Mouse (Mus musculus): ENCODE data around the gene Ttyh1.
A peak's percentile ranks its signal among the peaks of the same experiment; 100 is the strongest.
"Not testable (repeated sequence)": the region's sequence is repeated elsewhere in the genome, so short reads cannot be mapped to it uniquely, and the experiment has no call there.

Ttyh1 gene

GRCm38 (mm10) chr7:4143506-4143905 is 24.3 kb downstream of the Ttyh1 start:
- peak; percentile 8 to 9 for DNase-seq (ENCODE audit: low spot score in 2 of 2)

- peak; percentile 5 to 8 for DNase-seq (ENCODE audit: low spot score in 2 of 2)
Observed at GRCm38 (mm10) chr7:4144046-4144445, 24.8 kb downstream of the Ttyh1 start.

GRCm38 (mm10) chr7:4144766-4145551 is 25.8 kb downstream of the Ttyh1 start:
- DNase-seq (ENCODE audit: low spot score in 2 of 2) = peak; percentile 12

GRCm38 (mm10) chr7:4145552-4146190 is 26.5 kb downstream of the Ttyh1 start:
- peak; percentile 37 to 53 for DNase-seq (ENCODE audit: low spot score in 2 of 2)

GRCm38 (mm10) chr7:4146241-4147180 is 27.3 kb downstream of the Ttyh1 start:
- DNase-seq (ENCODE audit: low spot score in 2 of 2) = peak; percentile 24 to 33

- DNase-seq (ENCODE audit: low spot score in 2 of 2) = peak; percentile 10 to 27
Observed at GRCm38 (mm10) chr7:4147371-4147770, 28.2 kb downstream of the Ttyh1 start.

- DNase-seq (ENCODE audit: low spot score in 2 of 2) = no peak
Observed at GRCm38 (mm10) chr7:4147836-4148235, 28.6 kb downstream of the Ttyh1 start.

GRCm38 (mm10) chr7:4148341-4149208 is 29.4 kb downstream of the Ttyh1 start:
- peak; percentile 38 to 47 for DNase-seq (ENCODE audit: low spot score in 2 of 2)

DNA sequence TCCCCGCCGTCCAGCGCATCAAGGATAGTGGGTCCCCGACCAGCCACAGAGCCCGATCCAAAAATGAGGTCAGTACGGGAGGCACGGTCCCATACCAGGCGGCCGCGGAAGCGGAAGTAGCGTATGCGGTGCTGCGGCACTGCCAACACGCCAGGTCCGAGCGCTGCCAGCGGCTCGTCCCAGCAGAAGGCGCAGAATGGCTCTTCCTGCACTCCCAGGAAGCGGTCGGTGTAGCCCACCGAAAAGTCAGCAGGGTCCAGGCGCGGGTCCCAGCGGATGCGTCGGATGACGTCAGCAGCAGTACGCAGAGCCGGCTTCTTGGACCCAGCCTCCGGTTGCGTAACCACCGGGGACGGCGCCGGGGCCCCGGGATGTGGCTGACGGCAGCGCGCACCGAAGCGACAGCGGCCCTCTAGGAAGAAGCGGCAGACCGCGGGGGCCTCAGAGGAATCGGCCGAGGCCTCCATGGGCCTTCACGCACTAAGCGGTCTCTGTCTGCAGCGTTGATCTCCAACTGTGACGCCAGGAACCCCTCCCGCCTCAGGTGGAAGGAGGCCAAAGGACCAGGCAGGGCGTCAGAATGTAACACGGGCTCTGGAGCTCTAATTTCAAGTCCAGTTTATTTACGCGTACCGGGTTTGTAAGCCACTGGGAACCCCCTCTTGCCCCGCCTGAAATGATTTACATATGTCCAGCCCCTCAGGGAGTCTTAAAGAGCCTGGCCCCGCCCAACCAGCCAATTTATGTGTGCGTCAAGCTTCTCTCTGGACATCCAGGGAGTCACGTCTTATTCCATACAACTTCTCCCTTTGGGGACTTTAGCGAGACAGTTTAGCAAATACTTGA is 30.2 kb downstream of the Ttyh1 start:
- peak; percentile 78 to 84 for DNase-seq (ENCODE audit: low spot score in 2 of 2)

GRCm38 (mm10) chr7:4150059-4150541 is 30.9 kb downstream of the Ttyh1 start, which contains the start of gene Leng9:
Gene Leng9 (minus strand): TSS chr7:4150374.
- DNase-seq (ENCODE audit: low spot score in 2 of 2) = peak; percentile 55 to 61

DNA sequence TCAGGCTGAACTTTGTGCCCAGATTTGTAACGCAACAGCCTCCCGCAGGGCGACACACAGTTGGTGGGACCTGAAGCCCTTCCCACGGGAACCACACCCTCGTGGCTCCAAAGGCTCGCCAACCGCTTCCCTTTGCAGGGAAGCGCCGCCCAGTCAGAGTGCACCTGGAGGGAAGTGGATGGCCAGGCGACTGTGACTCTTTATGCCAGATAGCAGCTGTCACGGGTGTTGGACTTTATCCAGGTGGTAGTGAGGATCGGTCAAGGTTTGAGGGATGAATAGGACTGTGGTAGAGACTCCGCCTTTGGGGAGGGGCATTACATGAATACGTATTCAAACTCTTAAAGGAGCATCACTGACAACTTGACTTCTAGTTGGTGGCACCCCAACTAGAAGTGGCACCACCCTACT is 31.6 kb downstream of the Ttyh1 start:
- DNase-seq (ENCODE audit: low spot score in 2 of 2) = peak; percentile 28 to 38

GRCm38 (mm10) chr7:4151241-4151640 is 32.0 kb downstream of the Ttyh1 start:
- peak in 1 of 2 experiments; percentile 32 for DNase-seq (ENCODE audit: low spot score in 2 of 2)

- DNase-seq (ENCODE audit: low spot score in 2 of 2) = no peak
Observed at GRCm38 (mm10) chr7:4154356-4154755, 35.1 kb downstream of the Ttyh1 start.

GRCm38 (mm10) chr7:4154976-4155375 is 35.8 kb downstream of the Ttyh1 start:
- DNase-seq (ENCODE audit: low spot score in 2 of 2) = no peak

DNA sequence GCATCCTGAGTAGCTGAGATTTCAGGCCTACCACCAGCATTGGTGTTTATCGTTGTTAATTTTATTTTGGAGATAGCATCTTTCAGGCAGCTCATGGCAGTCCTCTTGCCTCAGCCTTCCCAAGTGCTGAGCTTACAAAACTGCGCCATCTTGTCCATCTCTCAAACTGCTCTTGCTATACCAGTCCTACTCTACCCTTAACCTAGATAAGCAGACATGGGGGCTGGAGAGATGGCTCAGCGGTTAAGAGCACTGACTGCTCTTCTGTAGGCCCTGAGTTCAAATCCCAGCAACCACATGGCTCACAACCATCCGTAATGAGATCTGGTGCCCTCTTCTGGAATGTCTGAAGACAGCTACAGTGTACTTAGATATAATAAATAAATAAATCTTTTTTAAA is 42.4 kb downstream of the Ttyh1 start:
- not testable (repeated sequence) for DNase-seq (ENCODE audit: low spot score in 2 of 2)

- DNase-seq (ENCODE audit: low spot score in 2 of 2) = no peak
Observed at GRCm38 (mm10) chr7:4163571-4164072, 44.4 kb downstream of the Ttyh1 start.

GRCm38 (mm10) chr7:4164090-4164910 is 45.1 kb downstream of the Ttyh1 start, which contains the start of gene Cdc42ep5:
Gene Cdc42ep5 (minus strand): TSS chr7:4164860.
- DNase-seq (ENCODE audit: low spot score in 2 of 2) = no peak

- no peak for DNase-seq (ENCODE audit: low spot score in 2 of 2)
Observed at GRCm38 (mm10) chr7:4165286-4165685, 46.1 kb downstream of the Ttyh1 start.

GRCm38 (mm10) chr7:4167098-4167497 is 47.9 kb downstream of the Ttyh1 start:
- no peak for DNase-seq (ENCODE audit: low spot score in 2 of 2)

Measured in frontal cortex, postnatal 10 days (tissue).